Mouse (Mus musculus) adrenal gland, postnatal 36 days (tissue): ENCODE results near the gene Ppa1. TPM values are rescaled to one million over a fixed set of nuclear protein-coding genes. Genes with fewer than 3 reads are reported as not detected.

Experiments used
- total RNA-seq, 2 experiments: library from RNA; stranded (reverse); gene quantifications; 2 replicates each; pipeline ENCODE4 v1.2.3; 2021

Ppa1 gene
- total RNA-seq, 2 experiments from 2014 or later: 133 to 148 TPM

Other genes starting within 250 kb of the Ppa1 start
- not detected for gene Nodal, start 230.6 kb upstream of the Ppa1 start, total RNA-seq
- gene Eif4ebp2, start 195.9 kb upstream of the Ppa1 start, total RNA-seq: 100 to 1,000 TPM; 100 to 110 TPM
- gene Lrrc20, start 172.8 kb upstream of the Ppa1 start, total RNA-seq: 10 to 100 TPM; 15.1 to 24.4 TPM
- gene Npffr1, start 53.1 kb upstream of the Ppa1 start, total RNA-seq: under 1 TPM; 0.26 to 0.33 TPM
- gene Sar1a, start 31.7 kb downstream of the Ppa1 start, total RNA-seq: 100 to 1,000 TPM; 198 to 208 TPM
- gene Tysnd1, start 47.0 kb downstream of the Ppa1 start, total RNA-seq: 100 to 1,000 TPM in 1 of 2 experiments, 10 to 100 TPM in 1; 66.4 to 113 TPM
- 100 to 1,000 TPM; 187 to 377 TPM for gene Aifm2, start 66.7 kb downstream of the Ppa1 start, total RNA-seq
- gene H2afy2, start 135.6 kb downstream of the Ppa1 start, total RNA-seq: 1 to 10 TPM; 9.1 to 9.4 TPM